Mouse (Mus musculus): ENCODE data around the gene Pex12.

Gene Pex12

DNA sequence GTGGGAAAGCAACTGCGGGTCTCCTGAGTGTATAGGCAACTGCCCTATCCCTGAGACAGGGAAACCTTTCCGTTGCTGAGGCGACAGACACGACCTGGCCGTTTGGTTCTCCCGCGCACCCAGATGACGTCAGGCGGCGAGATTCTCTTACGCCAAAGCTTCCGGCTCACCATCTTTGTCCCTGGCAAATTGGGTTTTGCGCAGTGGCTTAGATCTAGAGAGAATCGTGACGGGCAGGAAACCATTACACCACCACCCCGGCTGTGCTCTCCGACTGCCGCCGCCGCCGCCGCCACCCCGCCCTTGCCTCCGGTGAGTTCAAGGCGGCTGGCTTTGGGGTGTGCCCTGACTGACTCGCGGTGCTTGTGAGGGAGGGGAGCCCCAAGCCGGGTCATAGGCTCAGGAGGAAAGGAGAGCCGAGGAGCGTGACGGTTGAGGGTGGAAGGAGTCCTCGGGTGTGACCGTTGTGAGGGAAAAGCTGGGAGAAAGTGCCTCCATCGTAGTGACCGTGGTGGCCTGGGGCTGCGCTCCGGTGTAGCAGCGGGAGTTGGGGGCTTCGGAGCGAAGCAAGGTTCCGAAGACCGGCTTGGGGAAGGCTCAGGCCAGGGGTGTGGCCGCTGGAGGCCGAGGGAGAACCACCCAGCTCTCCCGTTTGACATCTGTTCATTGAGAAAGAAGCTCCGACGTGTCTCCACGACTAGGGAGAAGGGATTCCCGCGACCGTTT is at the start of gene Pex12:
Gene Pex12, minus strand, starts transcription at position 61 of the 726 bp plus-strand sequence.
- peak; percentile 18; the same call in 1 of the 2 replicates for TF ChIP-seq GATA4 (IDR thresholded peaks at IDR 0.05; ENCODE audit: insufficient replicate concordance, low read length)

DNA sequence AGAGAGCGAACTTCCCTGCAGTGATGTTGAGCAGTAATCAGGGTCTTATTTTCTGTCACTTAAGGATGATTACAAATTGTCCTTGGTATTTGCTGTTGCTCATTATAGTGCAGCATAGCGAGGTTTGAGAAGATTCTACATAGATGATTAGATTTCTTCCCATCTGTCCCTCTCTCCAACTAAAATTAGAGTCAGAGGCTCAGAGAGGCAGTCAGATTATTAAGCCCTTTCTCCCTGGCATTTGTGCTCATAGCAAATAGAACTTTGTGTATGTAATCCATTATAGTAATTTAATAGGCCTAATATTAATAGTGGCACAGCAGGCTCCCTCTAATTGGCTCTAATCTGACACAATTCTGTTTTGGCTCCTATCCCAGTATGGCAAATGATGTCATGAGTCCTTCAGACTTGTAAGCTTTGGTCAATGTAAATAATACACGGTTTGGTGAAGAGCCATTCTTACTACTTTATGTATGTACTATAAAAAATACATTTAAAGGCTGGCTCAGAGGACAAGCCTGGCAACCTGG is 39.4 kb upstream of the Pex12 start:
- no peak for TF ChIP-seq GATA4 (IDR thresholded peaks at IDR 0.05; ENCODE audit: insufficient replicate concordance, low read length)

DNA sequence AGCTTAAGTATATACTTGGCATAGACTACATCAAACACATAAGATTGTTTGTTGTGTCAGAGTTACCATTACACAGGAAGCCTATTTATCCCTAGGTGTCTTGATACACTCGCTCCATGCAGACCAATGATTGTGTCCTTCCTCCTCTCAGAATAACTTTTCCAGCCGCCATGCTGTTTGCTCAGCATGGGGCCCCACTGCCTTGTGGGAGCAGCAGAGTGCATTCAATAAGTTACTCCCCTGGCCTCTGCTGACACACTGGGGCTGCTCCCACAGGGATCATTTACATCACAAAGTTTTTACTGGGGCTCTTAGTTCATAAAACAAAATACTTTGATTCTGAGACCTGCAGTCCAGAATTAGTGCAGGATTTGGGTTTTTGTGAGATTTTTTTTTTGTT is 37.3 kb upstream of the Pex12 start:
- no peak for TF ChIP-seq GATA4 (IDR thresholded peaks at IDR 0.05; ENCODE audit: insufficient replicate concordance, low read length)

GRCm38 (mm10) chr11:83335826-83336225 is 33.4 kb upstream of the Pex12 start:
- no peak for TF ChIP-seq GATA4 (IDR thresholded peaks at IDR 0.05; ENCODE audit: insufficient replicate concordance, low read length)

DNA sequence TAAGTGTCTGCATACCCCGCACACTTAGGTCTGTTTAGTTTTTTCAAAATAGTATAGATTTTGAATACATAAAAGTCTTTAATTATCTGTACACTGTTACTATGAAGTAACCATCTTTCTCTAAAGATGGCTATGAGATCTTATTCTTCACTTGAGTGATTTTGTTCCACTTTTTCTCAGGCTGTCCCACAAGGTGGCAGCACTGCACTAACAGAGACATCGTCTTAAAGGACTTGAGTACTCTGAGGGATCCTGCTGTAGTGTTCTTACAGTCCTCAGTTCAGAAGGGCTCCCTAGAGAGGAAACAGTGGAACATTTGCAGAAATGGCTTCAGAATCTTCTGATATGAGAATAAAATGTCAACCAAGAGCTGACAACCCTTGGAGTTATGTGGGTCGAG is 25.0 kb upstream of the Pex12 start:
- TF ChIP-seq GATA4 (IDR thresholded peaks at IDR 0.05; ENCODE audit: insufficient replicate concordance, low read length) = no peak

GRCm38 (mm10) chr11:83319048-83319447 is 16.7 kb upstream of the Pex12 start:
- TF ChIP-seq GATA4 (IDR thresholded peaks at IDR 0.05; ENCODE audit: insufficient replicate concordance, low read length) = no peak

DNA sequence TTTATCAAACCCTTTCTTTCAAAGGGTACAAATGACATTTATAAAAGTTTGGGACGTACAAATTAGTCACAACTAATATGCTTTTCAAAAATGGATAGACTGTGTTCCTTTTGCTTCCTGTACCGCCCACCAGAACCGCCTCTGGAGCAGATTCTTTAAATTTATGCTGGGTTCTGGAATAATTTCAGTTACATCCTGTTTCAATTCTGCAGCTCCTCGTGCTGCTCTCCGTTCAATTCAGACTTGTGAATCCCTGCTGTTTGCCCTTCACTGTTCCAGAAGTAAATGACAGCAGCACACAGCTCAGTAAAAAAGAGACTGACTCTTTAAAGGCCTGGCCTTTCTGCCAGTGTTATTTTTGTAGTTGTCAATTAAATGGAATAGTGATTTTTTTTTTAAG is 10.1 kb upstream of the Pex12 start:
- TF ChIP-seq GATA4 (IDR thresholded peaks at IDR 0.05; ENCODE audit: insufficient replicate concordance, low read length) = no peak

DNA sequence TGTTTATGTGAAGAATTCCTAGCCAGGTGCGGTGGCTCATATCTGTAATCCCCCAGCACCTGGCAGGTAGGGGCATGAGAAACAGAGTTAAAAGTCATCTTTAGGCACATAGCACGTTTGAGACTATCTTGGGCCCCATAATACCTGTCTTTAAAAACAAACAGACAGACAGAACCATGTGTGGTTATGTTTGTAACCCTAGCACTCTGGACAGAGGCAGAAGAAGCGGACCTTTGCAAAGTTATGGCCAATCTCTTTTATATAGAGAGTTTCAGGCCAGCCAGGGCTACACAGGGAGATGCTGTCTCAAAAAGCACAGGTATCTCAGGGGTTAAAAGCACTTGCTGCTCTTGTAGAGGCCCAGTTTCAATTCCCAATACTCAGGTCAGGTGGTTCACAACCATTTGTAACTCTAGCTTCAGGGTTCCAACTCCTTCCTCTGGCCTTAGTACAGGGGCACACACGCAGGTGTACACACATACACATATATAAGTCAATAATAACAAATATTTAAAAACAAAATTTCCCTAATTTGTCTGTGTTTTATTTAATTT is 4.4 kb upstream of the Pex12 start:
- TF ChIP-seq GATA4 (IDR thresholded peaks at IDR 0.05; ENCODE audit: insufficient replicate concordance, low read length) = no peak

- no peak for TF ChIP-seq GATA4 (IDR thresholded peaks at IDR 0.05; ENCODE audit: insufficient replicate concordance, low read length)
Measured at GRCm38 (mm10) chr11:83304485-83304884, 2.1 kb upstream of the Pex12 start.

DNA sequence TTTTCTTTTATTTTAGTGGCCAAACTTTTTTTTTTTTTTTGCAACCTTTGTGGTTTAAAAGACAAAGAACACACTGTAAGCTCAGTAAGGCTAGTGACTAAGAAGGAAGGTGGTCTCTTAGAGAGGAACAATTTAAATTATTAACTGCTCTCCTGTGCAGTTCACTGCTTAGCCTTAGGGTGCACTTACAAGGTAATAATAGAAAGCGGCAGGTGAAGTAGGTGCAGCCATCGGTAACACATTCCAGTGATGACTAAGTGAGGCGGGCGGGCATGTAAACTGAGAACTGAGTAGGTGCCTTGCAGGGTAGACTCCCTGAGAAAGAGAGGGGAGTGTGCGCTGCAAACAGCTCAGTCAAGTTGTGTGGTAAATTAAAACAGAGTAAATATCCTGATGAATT is 1.4 kb upstream of the Pex12 start:
- no peak for TF ChIP-seq GATA4 (IDR thresholded peaks at IDR 0.05; ENCODE audit: insufficient replicate concordance, low read length)

- TF ChIP-seq GATA4 (IDR thresholded peaks at IDR 0.05; ENCODE audit: insufficient replicate concordance, low read length) = no peak
Measured at GRCm38 (mm10) chr11:83302124-83302523, 262 bp downstream of the Pex12 start.

DNA sequence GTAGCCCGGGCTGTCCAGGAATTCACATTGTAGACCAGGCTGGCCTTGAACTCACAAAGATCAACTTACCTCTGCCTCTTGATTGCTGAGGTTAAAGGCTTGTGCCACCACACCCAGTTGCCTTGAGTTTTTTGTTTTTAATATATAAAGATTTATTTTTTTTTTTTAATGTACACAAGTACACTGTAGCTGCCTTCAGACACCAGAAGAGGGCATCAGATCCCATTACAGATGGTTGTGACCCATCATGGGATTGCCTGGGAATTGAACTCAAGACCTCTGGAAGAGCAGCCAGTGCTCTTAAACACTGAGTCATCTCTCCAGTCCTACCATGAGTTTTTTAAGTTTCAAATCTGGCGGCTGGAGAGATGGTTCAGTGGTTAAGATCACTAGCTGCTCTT is 955 bp downstream of the Pex12 start:
- TF ChIP-seq GATA4 (IDR thresholded peaks at IDR 0.05; ENCODE audit: insufficient replicate concordance, low read length) = no peak

DNA sequence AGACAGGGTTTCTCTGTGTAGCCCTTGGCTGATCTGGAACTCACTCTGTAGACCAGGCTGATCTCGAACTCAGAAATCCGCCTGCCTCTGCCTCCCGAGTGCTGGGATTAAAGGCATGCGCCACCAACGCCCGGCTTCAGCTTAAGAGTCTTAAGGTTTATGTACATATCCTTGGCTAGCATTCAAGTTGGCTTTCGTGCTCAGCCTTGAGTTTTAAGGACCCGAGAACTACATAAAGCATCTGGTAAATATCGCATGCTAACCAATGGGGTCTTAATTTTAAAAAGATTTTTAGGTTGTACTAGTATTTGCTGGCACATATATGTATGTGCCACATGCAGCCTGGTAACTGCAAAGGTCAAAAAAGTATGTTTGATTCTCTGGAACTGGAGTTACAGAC is 2.7 kb downstream of the Pex12 start:
- TF ChIP-seq GATA4 (IDR thresholded peaks at IDR 0.05; ENCODE audit: insufficient replicate concordance, low read length) = no peak

GRCm38 (mm10) chr11:83298225-83299195 is 3.9 kb downstream of the Pex12 start, which contains the start of gene Ap2b1:
Gene Ap2b1, plus strand, starts transcription at chr11:83299024.
- peak; percentile 51; the same call in 1 of the 2 replicates for TF ChIP-seq GATA4 (IDR thresholded peaks at IDR 0.05; ENCODE audit: insufficient replicate concordance, low read length)

- no peak for TF ChIP-seq GATA4 (IDR thresholded peaks at IDR 0.05; ENCODE audit: insufficient replicate concordance, low read length)
Measured at GRCm38 (mm10) chr11:83297816-83298215, 4.6 kb downstream of the Pex12 start.
